Mouse (Mus musculus) kidney, embryonic 15.5 days (tissue): Measurements from ENCODE around the gene Kirrel2. TPM values are rescaled to one million over a fixed set of nuclear protein-coding genes. Genes with fewer than 3 reads are reported as not detected.

ENCODE experiments used
- ATAC-seq: fragments of 200-750 bp; cut with Nextera tagmentation; replicated peaks from 2 replicates; pipeline ENCODE4 v1.8.0; 2017; ENCODE audit warnings: moderate TSS enrichment; ENCODE audit not compliant: low FRiP score
- H3K27ac ChIP-seq: fragments of 300-500 bp; sonication (generic); 2 replicates; pipeline ENCODE4 v1.5.1; 2015; ENCODE audit warnings: mild to moderate bottlenecking, inconsistent platforms
- H3K27me3 ChIP-seq: fragments of 300-500 bp; sonication (generic); 2 replicates; pipeline ENCODE4 v1.6.1; 2015; ENCODE audit warnings: inconsistent platforms
- H3K36me3 ChIP-seq: fragments of 300-500 bp; sonication (generic); 2 replicates; pipeline ENCODE4 v1.6.1; 2015; ENCODE audit warnings: inconsistent platforms
- H3K4me1 ChIP-seq: fragments of 300-500 bp; sonication (generic); 2 replicates; pipeline ENCODE4 v1.6.1; 2015; ENCODE audit warnings: inconsistent platforms
- H3K4me2 ChIP-seq: fragments of 300-500 bp; sonication (generic); 2 replicates; pipeline ENCODE4 v1.6.1; 2015; ENCODE audit warnings: moderate library complexity, mild to moderate bottlenecking, inconsistent platforms
- H3K4me3 ChIP-seq: fragments of 300-500 bp; sonication (generic); replicated peaks from 2 replicates; pipeline ENCODE4 v1.5.1; 2015; ENCODE audit warnings: mild to moderate bottlenecking, inconsistent platforms
- H3K9ac ChIP-seq: fragments of 300-500 bp; sonication (generic); 2 replicates; pipeline ENCODE4 v1.6.1; 2015; ENCODE audit warnings: mild to moderate bottlenecking, inconsistent platforms
- H3K9me3 ChIP-seq: fragments of 300-500 bp; sonication (generic); replicated peaks from 2 replicates; pipeline ENCODE4 v1.6.1; 2016; ENCODE audit warnings: inconsistent platforms
- WGBS: fragments of 180-500 bp; shearing (Covaris S2); methylation state at CpG from one replicate; pipeline ENCODE4 v1.1.7; 2015; ENCODE audit warnings: mixed read lengths; 5-methylcytosine and 5-hydroxymethylcytosine counted together
- polyA plus RNA-seq: library from polyadenylated mRNA; unstranded; fragments of >200 nt; fragmentation: Nextera tagmentation; extraction: Ambion mirVana; gene quantifications from 2 replicates; pipeline ENCODE4 v1.2.1, GENCODE M21; 2015

The Kirrel2 gene
- polyA plus RNA-seq, 1 experiment from 2014 or later = 0.77 TPM

- Histone ChIP-seq H3K27me3 (peaks cover 43% of the 10 kb centered on the region), H3K27ac (no peak overlapping the region), H3K36me3 (no peaks in the 10 kb centered on the region), H3K9me3 (peaks cover 6% of the 10 kb centered on the region; the same call in 1 of the 2 replicates), H3K4me1 (peaks cover 34% of the 10 kb centered on the region), H3K4me2 (peak overlapping the region; percentile 93), H3K4me3 (peak overlapping the region; percentile 70), H3K9ac (peak overlapping the region; percentile 64)
- ATAC-seq = no peak; the same call in 1 of the 2 replicates
- 1% methylated on average over 36 of the region's 38 CpGs for WGBS
These were observed 13.1 kb downstream of the Kirrel2 start for GRCm38 (mm10) chr7:30444154-30444970.

DNA sequence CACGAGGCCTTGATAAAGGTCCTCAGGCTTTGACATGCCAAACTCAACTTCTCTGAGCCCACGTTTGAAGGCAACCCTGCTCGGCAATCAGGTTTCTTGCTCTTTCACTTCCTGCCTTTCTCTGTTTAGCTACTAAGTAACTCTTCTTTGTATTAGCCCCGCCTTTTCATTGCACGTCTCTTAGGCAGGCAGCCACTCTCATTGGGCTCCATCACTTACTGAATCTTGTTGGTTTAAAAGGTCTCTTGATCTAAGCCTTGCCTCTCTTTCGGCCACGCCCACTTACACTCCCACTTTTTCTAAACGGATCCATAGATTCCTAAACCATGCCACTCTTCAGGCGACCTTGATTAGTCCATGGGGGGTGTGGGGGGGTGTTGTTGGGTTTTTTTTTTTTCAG is 13.8 kb downstream of the Kirrel2 start:
- Histone ChIP-seq H3K36me3 (no peaks in the 10 kb centered on the region), H3K4me3 (peak overlapping the region; percentile 70; the same call in 1 of the 2 replicates), H3K9ac (no peak overlapping the region), H3K27me3 (peaks cover 43% of the 10 kb centered on the region), H3K27ac (no peak overlapping the region), H3K4me1 (peaks cover 34% of the 10 kb centered on the region), H3K9me3 (peaks cover 6% of the 10 kb centered on the region; the same call in 1 of the 2 replicates), H3K4me2 (peak overlapping the region; percentile 93)
- 23% methylated on average over 9 of the region's 9 CpGs for WGBS
- no peak for ATAC-seq

DNA sequence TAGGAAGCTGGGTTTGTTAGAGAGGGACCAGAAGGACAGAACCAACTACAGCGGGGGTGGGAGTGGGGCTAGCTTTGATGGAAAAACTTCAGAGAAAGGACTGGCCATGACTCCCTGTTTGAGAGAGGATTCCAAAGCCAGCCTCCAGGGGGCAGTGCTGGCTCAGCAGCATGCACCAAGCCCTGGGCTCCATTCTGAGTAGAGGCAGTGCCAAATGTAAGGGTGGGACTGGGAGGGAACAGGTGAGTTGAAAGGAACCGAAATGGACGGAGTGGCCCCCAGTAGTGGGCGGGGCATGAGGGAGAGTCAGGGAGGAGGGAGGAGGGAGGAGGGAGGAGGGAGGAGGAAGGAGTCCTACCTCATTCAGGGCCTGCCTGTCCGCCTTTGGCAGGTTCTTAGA is 16.8 kb downstream of the Kirrel2 start:
- no peak overlapping the region for H3K27ac ChIP-seq

DNA sequence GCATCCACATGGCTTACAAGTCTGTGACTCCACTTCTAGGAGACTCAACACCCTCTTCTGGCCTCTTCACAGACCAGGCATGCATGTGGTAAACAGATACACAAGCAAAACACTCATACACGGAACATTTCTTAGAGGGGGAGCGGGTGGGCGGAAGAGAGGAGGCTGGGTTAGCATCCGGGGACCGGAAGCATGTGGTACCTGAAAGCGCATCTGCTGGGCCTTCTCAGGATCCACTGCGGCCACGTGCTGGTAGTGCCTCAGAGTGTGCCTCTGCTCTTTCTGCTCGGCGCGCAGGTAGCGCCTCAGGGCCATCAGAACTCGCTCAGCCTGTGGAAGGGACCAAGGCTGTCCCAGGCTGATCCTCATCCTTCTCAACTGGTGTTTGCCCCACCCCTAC is 17.8 kb downstream of the Kirrel2 start:
- H3K4me2 ChIP-seq = no peak overlapping the region
- H3K27me3 ChIP-seq = peaks cover 49% of the 10 kb centered on the region
- H3K27ac ChIP-seq = no peak overlapping the region
- H3K9me3 ChIP-seq = no peaks in the 10 kb centered on the region
- H3K4me3 ChIP-seq = no peak overlapping the region
- H3K9ac ChIP-seq = no peak overlapping the region
- H3K36me3 ChIP-seq = no peaks in the 10 kb centered on the region
- no peak for ATAC-seq
- H3K4me1 ChIP-seq = peaks cover 23% of the 10 kb centered on the region
- WGBS = 83% methylated on average over 13 of the region's 13 CpGs

More for the DNA sequence above, 16.8 kb downstream of the Kirrel2 start:
- Histone ChIP-seq H3K36me3 (no peaks in the 10 kb centered on the region), H3K4me1 (peaks cover 31% of the 10 kb centered on the region), H3K4me2 (no peak overlapping the region), H3K4me3 (no peak overlapping the region), H3K9ac (no peak overlapping the region), H3K27me3 (peaks cover 50% of the 10 kb centered on the region), H3K9me3 (no peaks in the 10 kb centered on the region)
- ATAC-seq = no peak
- 26% methylated on average over 3 of the region's 5 CpGs for WGBS

DNA sequence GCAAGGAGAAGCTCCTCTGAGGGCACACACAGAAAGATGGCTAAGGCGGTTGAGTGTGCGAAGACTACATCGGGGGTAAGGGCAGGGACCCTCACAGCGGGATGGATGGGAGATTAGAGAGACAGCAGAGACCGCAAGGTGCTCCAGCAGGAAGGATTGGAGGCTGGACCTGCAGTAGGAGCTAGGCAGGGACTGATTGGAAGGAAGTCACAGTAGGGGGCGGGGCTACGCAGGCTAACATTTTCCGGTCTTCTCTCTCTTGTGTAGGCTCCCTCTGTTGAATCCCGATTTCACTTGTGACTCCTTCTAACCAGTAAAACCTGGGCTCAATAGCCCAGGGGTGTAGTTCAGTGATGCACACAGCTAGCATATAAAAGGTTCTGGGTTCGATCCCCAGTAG is 20.6 kb downstream of the Kirrel2 start:
- no peak overlapping the region for H3K27ac ChIP-seq
- no peak for ATAC-seq
- H3K4me2 ChIP-seq = no peak overlapping the region
- H3K4me3 ChIP-seq = no peak overlapping the region
- H3K9ac ChIP-seq = no peak overlapping the region
- peaks cover 38% of the 10 kb centered on the region for H3K27me3 ChIP-seq
- WGBS = 16% methylated on average over 10 of the region's 10 CpGs
- peaks cover 3% of the 10 kb centered on the region for H3K4me1 ChIP-seq
- no peaks in the 10 kb centered on the region for H3K36me3 ChIP-seq
- no peaks in the 10 kb centered on the region for H3K9me3 ChIP-seq

DNA sequence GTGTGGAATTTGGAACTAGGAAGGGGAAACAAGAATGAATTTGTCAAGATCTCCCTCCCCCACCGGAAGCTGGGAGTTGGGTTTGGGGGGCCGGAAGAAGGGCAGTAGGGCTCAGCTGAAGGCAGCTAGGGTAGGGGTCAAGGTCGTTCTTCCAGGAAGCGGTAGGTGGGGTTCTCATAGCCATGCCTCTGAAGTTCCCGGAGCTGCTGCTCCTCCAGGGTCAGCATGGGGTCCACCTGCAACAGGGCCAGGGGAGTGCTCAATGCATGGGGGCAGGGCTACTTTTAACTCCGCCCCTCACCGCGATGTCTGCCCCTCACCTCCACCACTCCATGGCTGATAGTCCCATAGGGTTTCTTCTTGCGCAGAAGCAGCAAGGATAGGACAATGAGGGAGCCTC is 22.3 kb downstream of the Kirrel2 start:
- Histone ChIP-seq H3K4me1 (no peaks in the 10 kb centered on the region), H3K27ac (no peak overlapping the region), H3K36me3 (no peaks in the 10 kb centered on the region), H3K9me3 (no peaks in the 10 kb centered on the region), H3K27me3 (peaks cover 37% of the 10 kb centered on the region), H3K9ac (no peak overlapping the region), H3K4me3 (no peak overlapping the region), H3K4me2 (no peak overlapping the region)
- WGBS = 41% methylated on average over 9 of the region's 9 CpGs
- ATAC-seq = no peak

DNA sequence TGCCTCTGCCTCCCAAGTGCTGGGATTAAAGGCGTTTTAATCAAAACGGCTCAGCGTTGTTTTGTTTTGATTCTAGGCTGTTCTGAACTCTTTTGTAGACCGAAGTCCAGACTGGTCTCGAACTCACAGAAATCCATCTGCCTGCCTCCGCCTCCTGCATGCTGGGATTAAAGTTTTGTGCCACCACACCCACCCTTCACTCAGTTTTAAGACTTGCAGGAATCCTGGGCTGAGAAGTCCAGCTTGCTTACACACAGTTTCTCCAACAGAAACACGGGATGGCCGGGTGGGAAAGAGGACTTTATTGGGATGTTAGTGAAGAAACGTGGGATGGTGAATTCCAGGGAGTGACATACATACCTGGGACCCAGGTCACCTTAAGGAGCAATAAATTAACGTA is 22.8 kb downstream of the Kirrel2 start:
- Histone ChIP-seq H3K4me2 (no peak overlapping the region), H3K9me3 (no peaks in the 10 kb centered on the region), H3K4me1 (no peaks in the 10 kb centered on the region), H3K36me3 (no peaks in the 10 kb centered on the region), H3K4me3 (no peak overlapping the region), H3K27me3 (peaks cover 33% of the 10 kb centered on the region), H3K9ac (no peak overlapping the region), H3K27ac (no peak overlapping the region)
- no peak for ATAC-seq
- 69% methylated on average over 10 of the region's 10 CpGs for WGBS

GRCm38 (mm10) chr7:30434238-30434637 is 23.3 kb downstream of the Kirrel2 start:
- 1% methylated on average over 10 of the region's 10 CpGs for WGBS
- ATAC-seq = no peak
- H3K27me3 ChIP-seq = peaks cover 29% of the 10 kb centered on the region
- no peaks in the 10 kb centered on the region for H3K4me1 ChIP-seq
- H3K4me2 ChIP-seq = no peak overlapping the region
- no peaks in the 10 kb centered on the region for H3K9me3 ChIP-seq
- no peaks in the 10 kb centered on the region for H3K36me3 ChIP-seq
- no peak overlapping the region for H3K4me3 ChIP-seq
- no peak overlapping the region for H3K27ac ChIP-seq
- no peak overlapping the region for H3K9ac ChIP-seq

- Histone ChIP-seq H3K4me1 (no peaks in the 10 kb centered on the region), H3K4me3 (no peak overlapping the region), H3K4me2 (no peak overlapping the region), H3K36me3 (peaks cover 3% of the 10 kb centered on the region; the same call in 1 of the 2 replicates), H3K9me3 (no peaks in the 10 kb centered on the region), H3K27ac (no peak overlapping the region), H3K9ac (no peak overlapping the region), H3K27me3 (peaks cover 21% of the 10 kb centered on the region)
- 19% methylated on average over 3 of the region's 3 CpGs for WGBS
- no peak for ATAC-seq
These were observed 25.7 kb downstream of the Kirrel2 start for GRCm38 (mm10) chr7:30431793-30432192.

GRCm38 (mm10) chr7:30430191-30430590 is 27.3 kb downstream of the Kirrel2 start:
- no peaks in the 10 kb centered on the region for H3K9me3 ChIP-seq
- peaks cover 6% of the 10 kb centered on the region for H3K27me3 ChIP-seq
- no peak overlapping the region for H3K4me3 ChIP-seq
- no peaks in the 10 kb centered on the region for H3K4me1 ChIP-seq
- H3K4me2 ChIP-seq = no peak overlapping the region
- H3K9ac ChIP-seq = no peak overlapping the region
- peaks cover 13% of the 10 kb centered on the region for H3K36me3 ChIP-seq
- WGBS = 42% methylated on average over 2 of the region's 2 CpGs
- no peak overlapping the region for H3K27ac ChIP-seq
- ATAC-seq = no peak

- no peaks in the 10 kb centered on the region for H3K4me1 ChIP-seq
- peaks cover 15% of the 10 kb centered on the region for H3K36me3 ChIP-seq
- peaks cover 4% of the 10 kb centered on the region; the same call in 1 of the 2 replicates for H3K27me3 ChIP-seq
- H3K9ac ChIP-seq = no peak overlapping the region
- H3K27ac ChIP-seq = no peak overlapping the region
- no peak for ATAC-seq
- H3K4me2 ChIP-seq = no peak overlapping the region
- H3K9me3 ChIP-seq = no peaks in the 10 kb centered on the region
- no peak overlapping the region for H3K4me3 ChIP-seq
These were observed 28.2 kb downstream of the Kirrel2 start for GRCm38 (mm10) chr7:30429327-30429726.

- Histone ChIP-seq H3K4me1 (peaks cover 24% of the 10 kb centered on the region), H3K4me3 (peak overlapping the region; percentile 64), H3K9me3 (peaks cover 6% of the 10 kb centered on the region; the same call in 1 of the 2 replicates), H3K9ac (peak overlapping the region; percentile 57), H3K4me2 (peak overlapping the region; percentile 97), H3K27ac (peak overlapping the region; percentile 74), H3K36me3 (peaks cover 15% of the 10 kb centered on the region), H3K27me3 (0 out of 2 replicates have a peak, but pooled peaks cover 9% of the 10 kb centered on the region)
- WGBS = 35% methylated on average over 23 of the region's 23 CpGs
- no peak for ATAC-seq
These were observed 34.3 kb downstream of the Kirrel2 start for GRCm38 (mm10) chr7:30423071-30423641.
